Mouse (Mus musculus) sigmoid colon, adult 10 weeks (tissue): ENCODE results near the gene Myh1. TPM values are rescaled to one million over a fixed set of nuclear protein-coding genes. Genes with fewer than 3 reads are reported as not detected.

Experiments used
- polyA plus RNA-seq: library from polyadenylated mRNA; stranded (reverse); fragments of 350-450 nt; fragmentation: Illumina TruSeq; extraction: RNeasy Lipid Tissue Mini Kit (QIAGEN cat#74804); gene quantifications from one replicate; pipeline ENCODE4 v1.2.3, GENCODE M21; 2014; ENCODE audit warnings: low read depth, low replicate concordance

Myh1 gene
- not detected for polyA plus RNA-seq

DNA sequence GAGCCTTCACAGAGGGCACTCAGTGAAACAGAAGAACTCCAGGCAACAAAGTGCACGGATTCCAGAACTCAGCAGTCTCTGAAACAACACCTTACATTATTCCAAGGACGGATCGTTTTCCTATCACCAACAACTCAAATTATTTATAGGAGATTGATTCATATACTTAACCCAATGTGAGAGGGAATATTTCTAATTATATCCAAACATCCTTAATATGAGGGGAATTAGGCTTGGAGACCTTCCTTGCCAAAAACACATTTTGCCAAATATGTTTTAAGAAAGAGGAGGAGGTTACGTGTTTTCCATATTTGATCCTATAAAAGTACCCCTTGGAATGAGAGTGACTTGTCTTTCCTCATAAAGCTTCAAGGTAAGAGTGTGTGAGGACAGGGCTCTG lies at the start of gene Myh1:
Myh1 (plus strand) TSS at position 301 of the 400 bp plus-strand sequence.

GRCm38 (mm10) chr11:67170727-67171126 lies 29.1 kb upstream of the Myh1 start, which contains the start of gene Myh2:
Gene Myh2, plus strand, starts transcription at chr11:67171027.

DNA sequence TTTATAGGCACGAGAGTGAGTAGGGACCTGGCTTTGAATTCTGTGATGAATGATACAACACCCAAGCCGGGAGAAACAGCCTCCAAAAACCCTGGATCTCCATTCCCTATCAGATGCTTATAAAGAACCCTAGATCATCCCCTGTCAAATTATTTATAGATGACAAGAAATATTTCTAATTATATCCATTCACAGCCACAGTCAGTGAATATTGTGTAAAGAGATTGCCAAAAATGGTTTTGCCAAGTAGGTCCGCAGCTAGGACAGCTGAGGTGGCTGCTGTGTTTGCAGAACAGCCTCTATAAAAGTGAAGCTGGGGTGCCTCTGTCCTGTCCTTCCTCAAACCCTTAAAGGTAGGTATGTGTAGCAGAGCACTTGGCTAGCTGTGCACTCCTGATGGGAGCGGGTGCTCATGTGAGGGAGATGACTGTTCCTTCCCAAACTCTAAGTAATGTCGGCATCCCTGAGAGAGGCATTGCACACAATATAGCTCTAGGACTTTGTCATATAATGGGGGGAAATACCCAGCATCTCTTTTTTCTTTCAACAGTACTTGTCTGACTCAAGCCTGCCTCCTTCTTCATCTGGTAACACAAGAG lies 37.7 kb downstream of the Myh1 start, which contains the start of gene Myh4:
Myh4 (plus strand) TSS at position 549 of the 599 bp plus-strand sequence.

Other genes with a start within 250 kb of the Myh1 start
- 69.4 TPM for gene Tmem238l, start 243.4 kb upstream of the Myh1 start, polyA plus RNA-seq
- 26.7 TPM for gene Tmem220, start 174.9 kb upstream of the Myh1 start, polyA plus RNA-seq
- gene Adprm, start 147.5 kb upstream of the Myh1 start, polyA plus RNA-seq, result 79.4 TPM
- gene Sco1, start 147.4 kb upstream of the Myh1 start, polyA plus RNA-seq, result 70.2 TPM
- gene Myh3, start 121.8 kb upstream of the Myh1 start, polyA plus RNA-seq, result not detected
- gene Myh2, start 29.0 kb upstream of the Myh1 start, polyA plus RNA-seq, result 0.25 TPM
- gene Myh4, start 38.0 kb downstream of the Myh1 start, polyA plus RNA-seq, result not detected
- not detected for gene Myh8, start 77.1 kb downstream of the Myh1 start, polyA plus RNA-seq
- not detected for gene Myh13, start 121.6 kb downstream of the Myh1 start, polyA plus RNA-seq